Comparison of ENCODE assay signal across 26 mouse cellular contexts in genomic region chr8:110477256-110477655, GRCm38 (mm10).
"Had no signal": no experiment of that assay in that cellular context is flagged by ENCODE, and none has a peak within 500 bp of the region (broad histone marks: within the 10 kb centered on the region; RNA-seq: fewer than 3 reads in every experiment).

No protein-coding gene starts in this region.

- H3K36me3 ChIP-seq: heart, embryonic 13.5 days; heart, embryonic 15.5 days; hindbrain, embryonic 13.5 days; hindbrain, embryonic 15.5 days; kidney, embryonic 15.5 days; limb, embryonic 13.5 days; limb, embryonic 15.5 days had no signal

- H3K9ac ChIP-seq: heart, embryonic 13.5 days; heart, embryonic 15.5 days; hindbrain, embryonic 13.5 days; hindbrain, embryonic 15.5 days; kidney, embryonic 15.5 days; limb, embryonic 13.5 days; limb, embryonic 15.5 days; liver, embryonic 14.5 days had no signal

- DNase-seq: gastrocnemius, postnatal 14 days; gastrocnemius, postnatal 36 days; heart, adult 11 months; heart, adult 2 months; heart, postnatal 14 days; heart, postnatal 36 days; kidney, adult 11 months; kidney, adult 2 months; kidney, adult 9 months; kidney, postnatal 14 days; kidney, postnatal 36 days; layer of hippocampus, adult 9-11 months; layer of hippocampus, postnatal 36 days had no signal

- H3K4me1 ChIP-seq: heart, embryonic 13.5 days; heart, embryonic 15.5 days; kidney, embryonic 15.5 days had no signal

- H3K27me3 ChIP-seq: heart, embryonic 13.5 days; heart, embryonic 15.5 days; hindbrain, embryonic 15.5 days; kidney, embryonic 15.5 days; limb, embryonic 13.5 days; limb, embryonic 15.5 days had no signal

- H3K9me3 ChIP-seq: heart, embryonic 13.5 days; heart, embryonic 15.5 days; hindbrain, embryonic 13.5 days; hindbrain, embryonic 15.5 days; kidney, embryonic 15.5 days; limb, embryonic 13.5 days; limb, embryonic 15.5 days had no signal

- ATAC-seq: hindbrain, postnatal 0 days; intestine, embryonic 16.5 days had no signal

- H3K4me3 ChIP-seq: heart, adult 2 months; heart, embryonic 13.5 days; heart, embryonic 15.5 days; hindbrain, embryonic 13.5 days; hindbrain, embryonic 15.5 days; kidney, embryonic 15.5 days; limb, embryonic 13.5 days; limb, embryonic 15.5 days had no signal

- H3K27ac ChIP-seq: heart, adult 2 months; heart, embryonic 13.5 days; heart, embryonic 15.5 days; hindbrain, embryonic 13.5 days; hindbrain, embryonic 15.5 days; hindbrain, postnatal 0 days; kidney, embryonic 15.5 days; kidney, postnatal 0 days; limb, embryonic 13.5 days; limb, embryonic 15.5 days; liver, embryonic 14.5 days had no signal

- H3K4me2 ChIP-seq: heart, embryonic 11.5 days; heart, embryonic 13.5 days; heart, embryonic 15.5 days; hindbrain, embryonic 13.5 days; hindbrain, embryonic 15.5 days; kidney, embryonic 15.5 days; limb, embryonic 13.5 days; limb, embryonic 15.5 days; liver, embryonic 11.5 days had no signal
